Mouse (Mus musculus) heart, embryonic 15.5 days (tissue): ENCODE measurements at regions not wholly inside any gene's neighbourhood (a gene's known extent, or its start where the extent isn't known, plus 50 kb on each side); places are given as distances from the start of the nearest gene placed in this dataset.
A peak's percentile ranks its signal among the peaks of the same experiment; 100 is the strongest.

Experiments used
- ATAC-seq: fragments of 200-750 bp; cut with Nextera tagmentation; replicated peaks from 2 replicates; pipeline ENCODE4 v1.8.0; 2017; ENCODE audit warnings: low read depth, moderate TSS enrichment; ENCODE audit not compliant: insufficient number of reproducible peaks, insufficient read depth, low FRiP score
- H3K27ac ChIP-seq: fragments of 300-500 bp; sonication (generic); 2 replicates; pipeline ENCODE4 v1.5.1; 2015; ENCODE audit warnings: mild to moderate bottlenecking, inconsistent platforms
- H3K27me3 ChIP-seq: fragments of 300-500 bp; sonication (generic); 2 replicates; pipeline ENCODE4 v1.6.1; 2015; ENCODE audit warnings: inconsistent platforms
- H3K36me3 ChIP-seq: fragments of 300-500 bp; sonication (generic); 2 replicates; pipeline ENCODE4 v1.6.1; 2015; ENCODE audit warnings: mild to moderate bottlenecking, inconsistent platforms
- H3K4me1 ChIP-seq: fragments of 300-500 bp; sonication (generic); replicated peaks from 2 replicates; pipeline ENCODE4 v1.6.1; 2015; ENCODE audit warnings: inconsistent platforms
- H3K4me2 ChIP-seq: fragments of 300-500 bp; sonication (generic); 2 replicates; pipeline ENCODE4 v1.6.1; 2015; ENCODE audit warnings: inconsistent platforms, mild to moderate bottlenecking, moderate library complexity
- H3K4me3 ChIP-seq: fragments of 300-500 bp; sonication (generic); 2 replicates; pipeline ENCODE4 v1.5.1; 2015; ENCODE audit warnings: mild to moderate bottlenecking, inconsistent platforms
- H3K9ac ChIP-seq: fragments of 300-500 bp; sonication (generic); 2 replicates; pipeline ENCODE4 v1.6.1; 2015; ENCODE audit warnings: mild to moderate bottlenecking, inconsistent platforms
- H3K9me3 ChIP-seq: fragments of 300-500 bp; sonication (generic); replicated peaks from 2 replicates; pipeline ENCODE4 v1.6.1; 2016; ENCODE audit warnings: inconsistent platforms
- WGBS: fragments of 180-500 bp; shearing (Covaris S2); methylation state at CpG from one replicate; pipeline ENCODE4 v1.1.7; 2015; ENCODE audit warnings: mixed read lengths; 5-methylcytosine and 5-hydroxymethylcytosine counted together

- Histone ChIP-seq H3K4me3 (no peak overlapping the region), H3K9me3 (no peaks in the 10 kb centered on the region), H3K9ac (no peak overlapping the region), H3K4me2 (no peak overlapping the region), H3K27me3 (no peaks in the 10 kb centered on the region), H3K36me3 (no peaks in the 10 kb centered on the region), H3K4me1 (no peaks in the 10 kb centered on the region), H3K27ac (no peak overlapping the region)
- ATAC-seq = no peak
- 65% methylated on average over 7 of the region's 7 CpGs for WGBS
Observed at GRCm38 (mm10) chr5:138911769-138912710, 85.1 kb downstream of the Pdgfa start.

DNA sequence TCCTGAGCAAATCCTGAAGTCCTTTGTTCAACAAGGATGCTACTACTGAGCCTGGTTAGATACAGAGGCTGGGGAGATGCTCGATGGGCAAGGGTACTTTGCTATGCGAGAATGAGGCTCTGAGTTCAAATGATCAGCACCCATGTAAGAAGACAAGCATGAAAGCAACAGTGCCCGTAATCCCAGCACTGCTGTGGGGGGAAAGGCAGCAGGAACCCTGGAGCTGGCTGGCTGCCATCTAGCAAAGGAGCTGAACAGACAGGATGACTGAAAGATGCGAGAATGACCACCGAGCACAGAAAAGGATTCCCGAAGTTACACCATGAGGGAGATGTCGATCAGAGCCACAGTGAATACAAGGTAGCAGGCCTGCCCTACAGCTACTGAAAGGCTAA lies 84.5 kb downstream of the Pdgfa start:
- Histone ChIP-seq H3K9me3 (no peaks in the 10 kb centered on the region), H3K36me3 (no peaks in the 10 kb centered on the region), H3K27ac (no peak overlapping the region), H3K27me3 (no peaks in the 10 kb centered on the region), H3K4me3 (no peak overlapping the region), H3K4me1 (no peaks in the 10 kb centered on the region), H3K4me2 (no peak overlapping the region), H3K9ac (no peak overlapping the region)
- no peak for ATAC-seq
- 37% methylated on average over 7 of the region's 7 CpGs for WGBS

DNA sequence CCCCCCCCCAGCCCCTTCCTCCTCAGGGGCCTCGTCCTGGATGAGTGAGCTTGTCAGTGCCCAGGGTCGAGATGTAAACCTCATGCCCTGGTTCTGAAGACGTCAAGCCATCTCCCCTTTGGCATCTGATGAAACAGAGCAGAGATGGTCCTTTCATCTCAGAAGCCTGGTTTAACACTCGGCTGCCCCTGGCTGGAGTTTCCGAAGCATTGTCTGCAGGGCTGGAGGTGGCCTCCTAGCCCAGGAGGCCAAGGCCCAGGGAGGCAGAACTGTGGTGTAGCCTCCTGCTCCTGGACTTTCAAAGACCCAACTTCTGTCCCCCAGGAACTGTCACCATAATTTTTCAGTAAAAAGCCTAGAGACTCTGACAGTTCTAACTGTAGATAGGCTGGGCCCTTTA lies 82.1 kb downstream of the Pdgfa start:
- H3K4me3 ChIP-seq = no peak overlapping the region
- no peaks in the 10 kb centered on the region for H3K27me3 ChIP-seq
- no peaks in the 10 kb centered on the region for H3K9me3 ChIP-seq
- H3K4me1 ChIP-seq = peaks cover 3% of the 10 kb centered on the region
- H3K36me3 ChIP-seq = no peaks in the 10 kb centered on the region
- H3K27ac ChIP-seq = no peak overlapping the region
- 39% methylated on average over 5 of the region's 5 CpGs for WGBS
- no peak for ATAC-seq
- no peak overlapping the region for H3K4me2 ChIP-seq
- H3K9ac ChIP-seq = no peak overlapping the region

GRCm38 (mm10) chr5:138915496-138915895 lies 81.7 kb downstream of the Pdgfa start:
- ATAC-seq = no peak
- Histone ChIP-seq H3K36me3 (no peaks in the 10 kb centered on the region), H3K4me3 (no peak overlapping the region), H3K9me3 (no peaks in the 10 kb centered on the region), H3K9ac (no peak overlapping the region), H3K27me3 (no peaks in the 10 kb centered on the region), H3K27ac (no peak overlapping the region), H3K4me1 (peaks cover 7% of the 10 kb centered on the region), H3K4me2 (no peak overlapping the region)
- WGBS = 80% methylated on average over 4 of the region's 4 CpGs

DNA sequence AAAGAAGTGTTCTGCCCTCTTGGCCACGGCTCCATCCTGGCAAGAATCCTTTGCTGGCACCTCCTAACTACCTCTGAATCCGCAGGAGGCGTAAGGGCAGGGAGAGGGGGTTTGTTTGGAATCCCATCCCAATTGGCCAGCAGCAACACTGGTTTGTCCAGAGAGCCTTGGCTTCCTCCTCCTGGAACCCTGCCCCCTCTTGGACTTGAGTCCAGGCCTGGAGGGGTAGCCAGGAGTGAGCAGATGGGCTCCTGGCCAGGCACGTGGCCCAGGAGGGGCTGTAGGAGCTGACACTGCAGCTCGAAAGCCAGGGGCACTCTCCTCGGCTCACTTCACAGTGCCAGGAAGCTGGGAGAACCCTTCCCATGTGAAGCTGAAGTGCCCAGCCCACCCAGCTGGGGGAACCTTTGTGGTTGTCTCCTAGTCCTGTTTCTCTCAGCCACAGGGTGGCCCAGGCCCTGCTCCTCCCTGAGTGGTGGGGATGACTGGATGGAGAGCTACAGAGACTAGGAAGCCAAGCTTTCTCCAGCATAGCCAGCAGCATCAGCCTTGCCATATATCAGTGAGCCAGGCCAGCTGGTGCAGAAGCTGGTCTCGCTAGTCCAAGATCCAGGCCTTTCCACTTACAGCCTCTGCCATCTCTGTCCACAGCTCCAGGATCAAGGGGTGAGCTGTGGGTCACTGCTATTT lies 76.9 kb downstream of the Pdgfa start:
- WGBS = 53% methylated on average over 7 of the region's 7 CpGs
- no peak overlapping the region for H3K9ac ChIP-seq
- H3K27ac ChIP-seq = peak overlapping the region; percentile 23; the same call in 1 of the 2 replicates
- H3K9me3 ChIP-seq = no peaks in the 10 kb centered on the region
- H3K4me3 ChIP-seq = no peak overlapping the region
- H3K4me1 ChIP-seq = peaks cover 11% of the 10 kb centered on the region
- 0 out of 2 replicates have a peak, but pooled peaks have one; percentile 54 for ATAC-seq
- H3K27me3 ChIP-seq = no peaks in the 10 kb centered on the region
- H3K4me2 ChIP-seq = no peak overlapping the region
- no peaks in the 10 kb centered on the region for H3K36me3 ChIP-seq

DNA sequence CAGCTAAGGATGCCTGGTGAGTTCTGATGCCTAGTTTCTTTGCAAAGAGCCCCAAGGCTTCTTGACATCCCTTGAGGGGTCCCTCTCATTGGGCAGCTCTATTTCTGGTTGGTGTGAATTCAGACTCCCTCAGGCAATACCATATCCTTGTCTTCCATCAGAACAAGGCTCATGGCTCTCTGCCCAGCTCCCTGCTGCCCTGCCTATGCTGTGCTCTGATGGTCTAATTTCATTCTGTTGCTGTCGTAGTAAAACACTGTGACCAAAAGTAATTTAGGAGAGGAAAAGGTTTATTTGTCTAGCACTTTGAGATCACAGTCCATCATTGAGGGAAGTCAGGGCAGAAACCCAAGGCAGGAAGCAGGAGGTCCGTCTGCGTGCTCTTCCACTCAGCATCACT lies 75.1 kb downstream of the Pdgfa start:
- no peak for ATAC-seq
- no peak overlapping the region for H3K4me2 ChIP-seq
- H3K9me3 ChIP-seq = no peaks in the 10 kb centered on the region
- H3K36me3 ChIP-seq = no peaks in the 10 kb centered on the region
- 53% methylated on average over 3 of the region's 3 CpGs for WGBS
- H3K4me1 ChIP-seq = peaks cover 11% of the 10 kb centered on the region
- no peak overlapping the region for H3K9ac ChIP-seq
- H3K4me3 ChIP-seq = no peak overlapping the region
- H3K27ac ChIP-seq = no peak overlapping the region
- no peaks in the 10 kb centered on the region for H3K27me3 ChIP-seq
